Mouse (Mus musculus) induced T-regulatory cell, adult 2 months (primary cell): ENCODE data around the gene Nectin4.

Experiments
- DNase-seq: peaks from one replicate; pipeline ENCODE4 v3.0.0-alpha.2; 2012; ENCODE audit warnings: low read depth

Nectin4 gene

GRCm38 (mm10) chr1:171412001-171412441 lies 42.1 kb downstream of the Nectin4 start:
- peak; percentile 87 for DNase-seq

- DNase-seq, result peak; percentile 68
Measured at GRCm38 (mm10) chr1:171412446-171412845, 42.5 kb downstream of the Nectin4 start.

- DNase-seq, result no peak
Measured at GRCm38 (mm10) chr1:171413608-171414007, 43.7 kb downstream of the Nectin4 start.

- DNase-seq, result no peak
Measured at GRCm38 (mm10) chr1:171418660-171419059, 48.8 kb downstream of the Nectin4 start, which contains the start of gene Tstd1. Gene Tstd1 (plus strand): TSS chr1:171418872.

- DNase-seq, result no peak
Measured at GRCm38 (mm10) chr1:171419291-171419882, 49.5 kb downstream of the Nectin4 start.

- DNase-seq, result no peak
Measured at GRCm38 (mm10) chr1:171419905-171420304, 50.0 kb downstream of the Nectin4 start.

GRCm38 (mm10) chr1:171422504-171423095 lies 52.7 kb downstream of the Nectin4 start:
- no peak for DNase-seq

- DNase-seq, result no peak
Measured at GRCm38 (mm10) chr1:171424638-171425037, 54.7 kb downstream of the Nectin4 start.

GRCm38 (mm10) chr1:171425126-171425525 lies 55.2 kb downstream of the Nectin4 start:
- DNase-seq, result no peak

GRCm38 (mm10) chr1:171432158-171432557 lies 62.3 kb downstream of the Nectin4 start:
- no peak for DNase-seq

- DNase-seq, result no peak
Measured at GRCm38 (mm10) chr1:171435288-171435814, 65.5 kb downstream of the Nectin4 start.

GRCm38 (mm10) chr1:171435974-171436373 lies 66.1 kb downstream of the Nectin4 start:
- DNase-seq, result no peak

GRCm38 (mm10) chr1:171437264-171438013 lies 67.5 kb downstream of the Nectin4 start, which contains the start of gene F11r:
Gene F11r (plus strand): TSS chr1:171437535.
- DNase-seq, result peak; percentile 84
